Mouse (Mus musculus) C2C12 (cell line): Measurements from ENCODE around the gene Afap1. TPM values are rescaled to one million over a fixed set of nuclear protein-coding genes. Genes with fewer than 3 reads are reported as not detected.

Source experiments
- H3K27me3 ChIP-seq: one replicate; pipeline ENCODE4 v1.6.1; 2011; ENCODE audit not compliant: control insufficient read depth, insufficient read depth, insufficient read length
- H3K36me3 ChIP-seq: one replicate; pipeline ENCODE4 v1.6.1; 2011; ENCODE audit not compliant: control insufficient read depth, insufficient read depth
- H3K4me3 ChIP-seq: one replicate; pipeline ENCODE4 v1.5.1; 2011; ENCODE audit warnings: mild to moderate bottlenecking, control low read depth; ENCODE audit not compliant: poor library complexity, insufficient read depth, severe bottlenecking
- H3K79me2 ChIP-seq: one replicate; pipeline ENCODE4 v1.6.1; 2011; ENCODE audit not compliant: control insufficient read depth, insufficient read depth
- H3K79me3 ChIP-seq: one replicate; pipeline ENCODE4 v1.6.1; 2011; ENCODE audit warnings: low read depth, control low read depth
- H3ac ChIP-seq: one replicate; pipeline ENCODE3; 2011; ENCODE audit warnings: low read depth; ENCODE audit not compliant: control insufficient read depth, insufficient read length
- CEBPB ChIP-seq: IDR thresholded peaks from one replicate; pipeline ENCODE4 v1.6.1; 2011; ENCODE audit warnings: low read depth, mild to moderate bottlenecking, control low read depth, moderate library complexity
- CTCF ChIP-seq: IDR thresholded peaks from one replicate; pipeline ENCODE4 v1.5.1; 2011; ENCODE audit not compliant: control insufficient read depth, insufficient read depth, insufficient read length
- FOSL1 ChIP-seq: IDR thresholded peaks from one replicate; pipeline ENCODE4 v1.8.0; 2011; ENCODE audit warnings: mild to moderate bottlenecking, low read length; ENCODE audit not compliant: poor library complexity, insufficient read depth, severe bottlenecking
- MAX ChIP-seq: IDR thresholded peaks from one replicate; pipeline ENCODE4 v1.6.1; 2011; ENCODE audit warnings: mild to moderate bottlenecking, control low read depth
- MYOD1 ChIP-seq: IDR thresholded peaks from one replicate; pipeline ENCODE4 v1.6.1; 2011; ENCODE audit warnings: low read depth; ENCODE audit not compliant: control insufficient read depth, insufficient read length
- MYOG ChIP-seq: IDR thresholded peaks from one replicate; pipeline ENCODE4 v1.6.1; 2011; ENCODE audit not compliant: control insufficient read depth, insufficient read length; ENCODE audit errors: extremely low read depth
- USF1 ChIP-seq: IDR thresholded peaks from one replicate; pipeline ENCODE4 v1.6.1; 2011; ENCODE audit warnings: low read depth, mild to moderate bottlenecking, control low read depth, moderate library complexity
- long read RNA-seq, 2 experiments: library from polyadenylated mRNA; unstranded; transcript quantifications; one replicate each; pipeline ENCODE4 v2.0.0; 2019 to 2020
- polyA plus RNA-seq: library from polyadenylated mRNA; unstranded; fragments of >200 nt; fragmentation: generic; extraction: Trizol; gene quantifications from one replicate; pipeline ENCODE4 v1.2.1, GENCODE M21; 2012; ENCODE audit warnings: missing spikeins

Afap1 gene
- polyA plus RNA-seq = 9.5 TPM
- long read RNA-seq, experiment 1, partial matches to known transcripts = 6 of 10 reads
- long read RNA-seq, experiment 1, other reads (novel, unspliced or antisense) = 4 of 10 reads
- long read RNA-seq, experiment 2, full-length matches to known transcripts = 10 of 31 reads
- long read RNA-seq, experiment 2, partial matches to known transcripts = 6 of 31 reads
- long read RNA-seq, experiment 2, other reads (novel, unspliced or antisense) = 15 of 31 reads

GRCm38 (mm10) chr5:35893093-35893804 is at the start of gene Afap1:
TSS of gene Afap1 (plus strand) at chr5:35893319.
- Histone ChIP-seq H3K79me2 (peaks cover 50% of the 10 kb centered on the region), H3K36me3 (peaks cover 3% of the 10 kb centered on the region), H3K79me3 (peaks cover 48% of the 10 kb centered on the region), H3ac (peak within 1 kb of the TSS; percentile 91), H3K4me3 (peak within 1 kb of the TSS; percentile 82), H3K27me3 (no peaks in the 10 kb centered on the region)
- TF ChIP-seq MYOD1 (no peak), MAX (peak; percentile 71), USF1 (peak; percentile 40), FOSL1 (no peak), CEBPB (no peak)

GRCm38 (mm10) chr5:35851485-35851884 is 41.6 kb upstream of the Afap1 start:
- Histone ChIP-seq H3K36me3 (no peaks in the 10 kb centered on the region), H3K27me3 (peaks cover 80% of the 10 kb centered on the region), H3ac (no peak overlapping the region), H3K79me3 (no peaks in the 10 kb centered on the region), H3K79me2 (no peaks in the 10 kb centered on the region), H3K4me3 (no peak overlapping the region)
- TF ChIP-seq FOSL1 (no peak), MYOG (no peak), CTCF (no peak), CEBPB (no peak), USF1 (no peak), MYOD1 (no peak), MAX (no peak)

GRCm38 (mm10) chr5:35853463-35853862 is 39.7 kb upstream of the Afap1 start:
- Histone ChIP-seq H3K36me3 (no peaks in the 10 kb centered on the region), H3ac (no peak overlapping the region), H3K27me3 (peaks cover 80% of the 10 kb centered on the region), H3K79me2 (no peaks in the 10 kb centered on the region), H3K4me3 (no peak overlapping the region), H3K79me3 (no peaks in the 10 kb centered on the region)
- no peak for TF ChIP-seq USF1
- no peak for TF ChIP-seq MAX
- no peak for TF ChIP-seq CEBPB
- no peak for TF ChIP-seq MYOD1

- H3K79me2 ChIP-seq = no peaks in the 10 kb centered on the region
- no peak for TF ChIP-seq MYOD1
- no peak for TF ChIP-seq MAX
- no peak for TF ChIP-seq USF1
- TF ChIP-seq CTCF = no peak
- TF ChIP-seq CEBPB = no peak
- no peak for TF ChIP-seq FOSL1
- no peak for TF ChIP-seq MYOG
- H3ac ChIP-seq = no peak overlapping the region
- no peak overlapping the region for H3K4me3 ChIP-seq
- no peaks in the 10 kb centered on the region for H3K79me3 ChIP-seq
- H3K36me3 ChIP-seq = no peaks in the 10 kb centered on the region
- peaks cover 75% of the 10 kb centered on the region for H3K27me3 ChIP-seq
Measured at GRCm38 (mm10) chr5:35856245-35856644, 36.9 kb upstream of the Afap1 start.

GRCm38 (mm10) chr5:35858069-35858468 is 35.0 kb upstream of the Afap1 start:
- H3K27me3 ChIP-seq = peaks cover 75% of the 10 kb centered on the region
- no peaks in the 10 kb centered on the region for H3K36me3 ChIP-seq

GRCm38 (mm10) chr5:35861456-35861855 is 31.7 kb upstream of the Afap1 start:
- no peaks in the 10 kb centered on the region for H3K79me3 ChIP-seq
- H3K4me3 ChIP-seq = no peak overlapping the region
- no peak for TF ChIP-seq MYOD1
- no peak for TF ChIP-seq CEBPB
- no peak for TF ChIP-seq CTCF
- TF ChIP-seq FOSL1 = no peak
- TF ChIP-seq USF1 = no peak
- no peak for TF ChIP-seq MAX
- no peak for TF ChIP-seq MYOG
- H3K79me2 ChIP-seq = no peaks in the 10 kb centered on the region
- H3K27me3 ChIP-seq = peaks cover 55% of the 10 kb centered on the region
- H3ac ChIP-seq = no peak overlapping the region
- no peaks in the 10 kb centered on the region for H3K36me3 ChIP-seq

More at GRCm38 (mm10) chr5:35858069-35858468, 35.0 kb upstream of the Afap1 start:
- Histone ChIP-seq H3K79me3 (no peaks in the 10 kb centered on the region), H3K4me3 (no peak overlapping the region), H3ac (no peak overlapping the region), H3K79me2 (no peaks in the 10 kb centered on the region)
- TF ChIP-seq CTCF (peak; percentile 57), MAX (no peak), FOSL1 (no peak), MYOG (no peak), USF1 (no peak), MYOD1 (no peak)
